ENCODE assay signal across 9 mouse cellular contexts in genomic region chrX:136895757-136896156, GRCm38 (mm10). TPM values are rescaled to one million over a fixed set of nuclear protein-coding genes. Genes with fewer than 3 reads are reported as not detected.
DNase-seq lines count a peak whose midpoint lies in the region; ATAC-seq lines count a peak whose summit lies in the region.
"Had no signal": no experiment of that assay in that cellular context is flagged by ENCODE, and none has a peak within 500 bp of the region (broad histone marks: within the 10 kb centered on the region; RNA-seq: fewer than 3 reads in every experiment).

No protein-coding gene starts in this region.

- H3K4me1 ChIP-seq in neural tube, embryonic 13.5 days (replicated peaks), result no peaks in the 10 kb centered on the region
- H3K4me1 ChIP-seq in heart, embryonic 11.5 days (ENCODE audit: control insufficient read depth, insufficient read depth, low read length), result no peaks in the 10 kb centered on the region

- no peak overlapping the region for H3K27ac ChIP-seq in neural tube, embryonic 13.5 days (replicated peaks)
- no peak overlapping the region for H3K27ac ChIP-seq in heart, embryonic 11.5 days (ENCODE audit: low read depth, low read length)

- no peak overlapping the region for H3K9ac ChIP-seq in neural tube, embryonic 13.5 days
- no peak overlapping the region for H3K9ac ChIP-seq in heart, embryonic 11.5 days (ENCODE audit: low read depth, low read length)

- H3K4me3 ChIP-seq in neural tube, embryonic 13.5 days, result no peak overlapping the region
- no peak overlapping the region for H3K4me3 ChIP-seq in heart, embryonic 11.5 days (ENCODE audit: low read depth, low read length)

- 54% methylated on average over 2 of the region's 2 CpGs for WGBS in neural tube, embryonic 13.5 days
- WGBS in heart, embryonic 11.5 days (ENCODE audit: insufficient replicate concordance), result 57% methylated on average over 2 of the region's 2 CpGs

- DNase-seq in frontal cortex, adult 2 months (ENCODE audit: extremely low spot score in 1 of 2, low spot score in 1 of 2), result peak; percentile 1 to 52
- DNase-seq in frontal cortex, postnatal 14 days (ENCODE audit: low spot score in 2 of 2), result no peak
- DNase-seq in neural tube, embryonic 10.5 days (ENCODE audit: extremely low spot score, low spot score), result no peak
- DNase-seq in embryo, embryonic 11 days, result peak; percentile 24
- peak; percentile 25 for DNase-seq in lung, postnatal 36 days
- DNase-seq in cerebellum, adult 9-11 months, result no peak

- ATAC-seq in neural tube, embryonic 13.5 days (ENCODE audit: low read depth), result peak; percentile 50; the same call in 1 of the 2 replicates
- ATAC-seq in heart, embryonic 11.5 days (replicated peaks; ENCODE audit: insufficient number of reproducible peaks, low FRiP score, low TSS enrichment), result no peak

- no peaks in the 10 kb centered on the region for H3K9me3 ChIP-seq in neural tube, embryonic 13.5 days
- no peaks in the 10 kb centered on the region for H3K9me3 ChIP-seq in heart, embryonic 11.5 days (replicated peaks; ENCODE audit: control insufficient read depth, low read length)

- no peaks in the 10 kb centered on the region for H3K36me3 ChIP-seq in neural tube, embryonic 13.5 days
- no peaks in the 10 kb centered on the region for H3K36me3 ChIP-seq in heart, embryonic 11.5 days (ENCODE audit: control insufficient read depth, insufficient read depth, low read length)

- H3K27me3 ChIP-seq in neural tube, embryonic 13.5 days, result no peaks in the 10 kb centered on the region
- H3K27me3 ChIP-seq in heart, embryonic 11.5 days (ENCODE audit: control insufficient read depth, insufficient read depth, low read length), result no peaks in the 10 kb centered on the region

- H3K4me2 ChIP-seq in neural tube, embryonic 13.5 days, result no peak overlapping the region
- H3K4me2 ChIP-seq in heart, embryonic 11.5 days, result no peak overlapping the region

RNA-seq across cellular contexts. Expression of gene Rab9b, which starts 27.2 kb away (rescaled TPM):
- polyA plus RNA-seq in frontal cortex, adult 2 months (2012; rRNA removed), result 6.7 and 8.9 TPM in 2 replicates
- 16.9 and 17.5 TPM in 2 replicates for polyA plus RNA-seq in neural tube, embryonic 13.5 days (2015; fragmentation: Nextera tagmentation; extraction: Ambion mirVana)
- 0.14 and 0.32 TPM in 2 replicates for polyA plus RNA-seq in heart, embryonic 11.5 days (2014; fragmentation: Nextera tagmentation; extraction: Ambion mirVana)

RNA-seq across cellular contexts. Expression of gene H2bfm, which starts 31.4 kb away (rescaled TPM):
- polyA plus RNA-seq in frontal cortex, adult 2 months (2012; rRNA removed), result not detected in 2 replicates
- polyA plus RNA-seq in neural tube, embryonic 13.5 days (2015; fragmentation: Nextera tagmentation; extraction: Ambion mirVana), result not detected in 2 replicates
- polyA plus RNA-seq in heart, embryonic 11.5 days (2014; fragmentation: Nextera tagmentation; extraction: Ambion mirVana), result not detected in 2 replicates
- polyA plus RNA-seq: intestine, embryonic 14.5 days had no signal

Comparison
In these comparisons a context has a peak if more than half of its experiments do, and no peak if none do; other contexts are left out.
1. DNase-seq: peak in frontal cortex, adult 2 months (2 of 2), embryo, embryonic 11 days (single experiment) and lung, postnatal 36 days (single experiment); none in frontal cortex, postnatal 14 days (0 of 2), neural tube, embryonic 10.5 days (single experiment) and cerebellum, adult 9-11 months (single experiment).